Mouse (Mus musculus) CH12.LX (cell line): Measurements from ENCODE around the gene Prickle4. TPM values are rescaled to one million over a fixed set of nuclear protein-coding genes. Genes with fewer than 3 reads are reported as not detected.

Source experiments
- DNase-seq: peaks from one replicate; pipeline ENCODE4 v3.0.0-alpha.2; 2013; ENCODE audit errors: extremely low read depth
- H3K27ac ChIP-seq: 2 replicates; pipeline ENCODE4 v1.5.1; 2012; ENCODE audit warnings: low read depth, mild to moderate bottlenecking, control low read depth, moderate library complexity; ENCODE audit not compliant: insufficient read depth
- H3K27me3 ChIP-seq: replicated peaks from 2 replicates; pipeline ENCODE3; 2012; ENCODE audit warnings: inconsistent platforms
- H3K36me3 ChIP-seq, 2 experiments: replicated peaks in 1 of 2; 2 replicates each; pipeline versions ENCODE3 to v1.6.1; 2012; ENCODE audit warnings: inconsistent platforms in 1 of 2, low read length in 1 of 2, mild to moderate bottlenecking in 1 of 2, mixed read lengths in 1 of 2, moderate library complexity in 1 of 2; ENCODE audit not compliant: control insufficient read depth in 1 of 2, insufficient read depth in 1 of 2
- H3K4me1 ChIP-seq, 2 experiments: 2 replicates each; pipeline ENCODE4 v1.6.1; 2012; ENCODE audit warnings: inconsistent platforms in 1 of 2, moderate library complexity in 1 of 2; ENCODE audit not compliant: insufficient read depth in 2 of 2, control insufficient read depth in 1 of 2
- H3K4me2 ChIP-seq: 2 replicates; pipeline ENCODE4 v1.6.1; 2012; ENCODE audit warnings: low read depth, mild to moderate bottlenecking, control low read depth; ENCODE audit not compliant: poor library complexity, insufficient read depth, severe bottlenecking
- H3K4me3 ChIP-seq, 3 experiments: fragments of 150-350 bp in 1 of 3; sonication (generic) in 1 of 3; replicated peaks in 1 of 3; 2 replicates each; pipeline versions ENCODE3 to v1.5.1; 2011 to 2012; ENCODE audit warnings: low read depth in 2 of 3, low read length in 2 of 3, mild to moderate bottlenecking in 2 of 3, moderate library complexity in 2 of 3, control low read depth in 1 of 3, improper control_type of control experiment in 1 of 3, inconsistent platforms in 1 of 3, mixed read lengths in 1 of 3; ENCODE audit not compliant: poor library complexity in 1 of 3
- H3K79me2 ChIP-seq: replicated peaks from 2 replicates; pipeline ENCODE4 v1.6.1; 2012; ENCODE audit warnings: mild to moderate bottlenecking, moderate library complexity; ENCODE audit not compliant: control insufficient read depth, poor library complexity, insufficient read depth, severe bottlenecking; ENCODE audit errors: extremely low read depth
- H3K9ac ChIP-seq: 2 replicates; pipeline ENCODE4 v1.6.1; 2012; ENCODE audit warnings: low read depth, mild to moderate bottlenecking, control low read depth, moderate library complexity; ENCODE audit not compliant: insufficient read depth
- H3K9me3 ChIP-seq: replicated peaks from 2 replicates; pipeline ENCODE3; 2012; ENCODE audit warnings: low read length, inconsistent platforms, mixed read lengths
- BHLHE40 ChIP-seq: IDR thresholded peaks from 2 replicates; pipeline ENCODE4 v1.6.1; 2011; ENCODE audit warnings: mild to moderate bottlenecking, low read depth, low read length, improper control_type of control experiment
- CHD2 ChIP-seq: IDR thresholded peaks from 2 replicates; pipeline ENCODE4 v1.6.1; 2011; ENCODE audit warnings: low read length, improper control_type of control experiment
- E2F4 ChIP-seq: IDR thresholded peaks from 2 replicates; pipeline ENCODE4 v1.6.1; 2011; ENCODE audit warnings: low read depth, low read length, improper control_type of control experiment; ENCODE audit not compliant: insufficient replicate concordance
- ELF1 ChIP-seq: IDR thresholded peaks from 2 replicates; pipeline ENCODE4 v1.6.1; 2014; ENCODE audit warnings: low read depth, mild to moderate bottlenecking, inconsistent platforms, low read length, improper control_type of control experiment
- JUN ChIP-seq: IDR thresholded peaks from 2 replicates; pipeline ENCODE4 v1.6.1; 2011; ENCODE audit warnings: low read depth, mild to moderate bottlenecking, low read length, improper control_type of control experiment, moderate library complexity; ENCODE audit not compliant: insufficient read depth
- JUND ChIP-seq: conservative IDR thresholded peaks from 2 replicates; pipeline ENCODE4 v1.6.1; 2011; ENCODE audit warnings: low read depth, low read length, improper control_type of control experiment
- MAZ ChIP-seq: IDR thresholded peaks from 2 replicates; pipeline ENCODE4 v1.6.1; 2012; ENCODE audit warnings: low read depth, mild to moderate bottlenecking, inconsistent platforms, low read length, improper control_type of control experiment, moderate library complexity
- MEF2A ChIP-seq: IDR thresholded peaks from 2 replicates; pipeline ENCODE4 v1.6.1; 2014; ENCODE audit warnings: low read depth, mild to moderate bottlenecking, inconsistent platforms, low read length, improper control_type of control experiment, borderline replicate concordance
- MXI1 ChIP-seq: IDR thresholded peaks from 2 replicates; pipeline ENCODE4 v1.6.1; 2011; ENCODE audit warnings: mild to moderate bottlenecking, low read depth, low read length, improper control_type of control experiment
- POLR2A ChIP-seq: IDR thresholded peaks from 2 replicates; pipeline ENCODE4 v1.6.1; 2011; ENCODE audit warnings: low read depth, mild to moderate bottlenecking, improper control_type of control experiment, low read length
- POLR2AphosphoS2 ChIP-seq: IDR thresholded peaks from 2 replicates; pipeline ENCODE4 v1.6.1; 2011; ENCODE audit warnings: low read depth, low read length, improper control_type of control experiment
- RAD21 ChIP-seq: IDR thresholded peaks from 2 replicates; pipeline ENCODE4 v1.6.1; 2011; ENCODE audit warnings: low read depth, mild to moderate bottlenecking, low read length, improper control_type of control experiment, moderate library complexity
- TBP ChIP-seq: conservative IDR thresholded peaks from 2 replicates; pipeline ENCODE4 v1.6.1; 2011; ENCODE audit warnings: low read depth, low read length, improper control_type of control experiment
- TCF12 ChIP-seq: IDR thresholded peaks from 2 replicates; pipeline ENCODE4 v1.6.1; 2014; ENCODE audit warnings: low read depth, mild to moderate bottlenecking, inconsistent platforms, low read length, improper control_type of control experiment
- UBTF ChIP-seq: IDR thresholded peaks from 2 replicates; pipeline ENCODE4 v1.6.1; 2012; ENCODE audit warnings: low read depth, mild to moderate bottlenecking, inconsistent platforms, low read length, improper control_type of control experiment, moderate library complexity
- USF2 ChIP-seq: conservative IDR thresholded peaks from 2 replicates; pipeline ENCODE4 v1.6.1; 2011; ENCODE audit warnings: low read depth, low read length, improper control_type of control experiment
- ZMIZ1 ChIP-seq: IDR thresholded peaks from 2 replicates; pipeline ENCODE4 v1.6.1; 2012; ENCODE audit warnings: low read depth, mild to moderate bottlenecking, inconsistent platforms, low read length, improper control_type of control experiment
- dilution Hi-C: fragments of 300-500 bp; cut with MboI; formaldehyde crosslinking; loops from 2 replicates; pipeline ENCODE4 v1.14.3; 2020; ENCODE audit warnings: low sequenced_read_pairs; ENCODE audit not compliant: extremely low pct_unique_long_range_greater_than_20kb, extremely low pct_ligation_motif_present
- in situ Hi-C: fragments of 300-500 bp; cut with MboI; formaldehyde crosslinking; loops from 3 replicates; pipeline ENCODE4 v1.14.3; 2019; ENCODE audit warnings: low sequenced_read_pairs, low pct_ligation_motif_present, low pct_unique_long_range_greater_than_20kb, mixed read lengths
- polyA plus RNA-seq: library from polyadenylated mRNA; unstranded; fragments of >175 nt; gene quantifications from 2 replicates; pipeline ENCODE4 v1.2.1, GENCODE M21; 2012; ENCODE audit warnings: low read depth; ENCODE audit not compliant: insufficient read length
- total RNA-seq, 2 experiments: library from RNA; depleted of rRNA; stranded (reverse); fragments of 300-350 nt in 1 of 2; fragments of >200 nt in 1 of 2; gene quantifications; 2 replicates each; pipeline ENCODE4 v1.2.3; 2012 to 2014

Prickle4 gene
- total and polyA plus RNA-seq, 3 experiments = 0.29 to 0.30 TPM; not detected in 1

GRCm38 (mm10) chr17:47658741-47659243 lies 35.7 kb downstream of the Prickle4 start:
- Histone ChIP-seq H3K79me2 (no peaks in the 10 kb centered on the region), H3K36me3 (no peaks in the 10 kb centered on the region), H3K9me3 (no peaks in the 10 kb centered on the region), H3K4me2 (no peak overlapping the region), H3K27ac (no peak overlapping the region), H3K27me3 (no peaks in the 10 kb centered on the region), H3K9ac (no peak overlapping the region), H3K4me3 (no peak overlapping the region), H3K4me1 (peaks cover 0 to 3% of the 10 kb centered on the region in 2 experiments; a peak in 1 of 4 replicates)
- in situ Hi-C loops (no loop called here), dilution Hi-C loops (no loop called here)
- TF ChIP-seq ZMIZ1 (no peak), UBTF (no peak), MXI1 (no peak), BHLHE40 (no peak), JUN (no peak), JUND (no peak), TCF12 (no peak), ELF1 (no peak), POLR2AphosphoS2 (no peak), E2F4 (no peak), POLR2A (no peak), MEF2A (no peak), RAD21 (no peak)
- DNase-seq = no peak

- in situ Hi-C loops = no loop called here
- H3K4me3 ChIP-seq = no peak overlapping the region
- H3K9ac ChIP-seq = no peak overlapping the region
- dilution Hi-C loops = no loop called here
- H3K79me2 ChIP-seq = no peaks in the 10 kb centered on the region
- no peaks in the 10 kb centered on the region for H3K9me3 ChIP-seq
- peaks cover 0 to 4% of the 10 kb centered on the region in 2 experiments for H3K36me3 ChIP-seq
- no peak for DNase-seq
- H3K4me1 ChIP-seq = peaks cover 0 to 3% of the 10 kb centered on the region in 2 experiments; a peak in 1 of 4 replicates
- H3K27me3 ChIP-seq = no peaks in the 10 kb centered on the region
- no peak for TF ChIP-seq JUN
- no peak for TF ChIP-seq TCF12
- TF ChIP-seq MAZ = no peak
- TF ChIP-seq TBP = no peak
- no peak for TF ChIP-seq CHD2
- no peak for TF ChIP-seq USF2
- TF ChIP-seq, all 38 proteins: peak for 0
- Histone ChIP-seq H3K27ac (no peak overlapping the region), H3K4me2 (no peak overlapping the region)
These were observed 36.6 kb downstream of the Prickle4 start for GRCm38 (mm10) chr17:47657901-47658300.
